Mouse (Mus musculus) skeletal muscle tissue, postnatal 0 days (tissue): ENCODE results near the gene Rhobtb1. TPM values are rescaled to one million over a fixed set of nuclear protein-coding genes. Genes with fewer than 3 reads are reported as not detected.

Source experiments
- polyA plus RNA-seq: library from polyadenylated mRNA; unstranded; fragments of >200 nt; fragmentation: Nextera tagmentation; extraction: Ambion mirVana; gene quantifications from 2 replicates; pipeline ENCODE4 v1.2.1, GENCODE M21; 2015

Rhobtb1 gene
- polyA plus RNA-seq = 20.5 and 21.7 TPM in 2 replicates

DNA sequence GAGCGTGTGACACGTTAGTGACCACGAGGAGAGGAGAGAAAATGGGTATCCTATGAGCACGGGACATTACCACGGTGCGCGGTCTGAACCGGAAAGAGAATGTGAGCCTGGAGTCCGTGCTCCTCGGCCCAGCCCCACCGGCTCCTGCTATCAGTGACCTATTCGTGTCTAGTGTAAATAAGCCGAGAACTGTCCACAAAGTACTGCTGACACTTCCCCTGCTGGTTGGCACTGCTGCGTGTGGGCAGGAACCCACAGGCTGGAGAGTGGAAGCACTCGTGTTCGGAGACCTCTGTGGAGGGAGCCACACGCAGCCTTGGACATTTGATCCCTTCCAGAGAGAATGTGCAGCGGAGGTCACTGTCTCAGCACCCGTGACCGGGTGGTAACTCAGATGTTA is at the start of gene Rhobtb1:
Rhobtb1 (plus strand) TSS at position 390 of the 400 bp plus-strand sequence.

DNA sequence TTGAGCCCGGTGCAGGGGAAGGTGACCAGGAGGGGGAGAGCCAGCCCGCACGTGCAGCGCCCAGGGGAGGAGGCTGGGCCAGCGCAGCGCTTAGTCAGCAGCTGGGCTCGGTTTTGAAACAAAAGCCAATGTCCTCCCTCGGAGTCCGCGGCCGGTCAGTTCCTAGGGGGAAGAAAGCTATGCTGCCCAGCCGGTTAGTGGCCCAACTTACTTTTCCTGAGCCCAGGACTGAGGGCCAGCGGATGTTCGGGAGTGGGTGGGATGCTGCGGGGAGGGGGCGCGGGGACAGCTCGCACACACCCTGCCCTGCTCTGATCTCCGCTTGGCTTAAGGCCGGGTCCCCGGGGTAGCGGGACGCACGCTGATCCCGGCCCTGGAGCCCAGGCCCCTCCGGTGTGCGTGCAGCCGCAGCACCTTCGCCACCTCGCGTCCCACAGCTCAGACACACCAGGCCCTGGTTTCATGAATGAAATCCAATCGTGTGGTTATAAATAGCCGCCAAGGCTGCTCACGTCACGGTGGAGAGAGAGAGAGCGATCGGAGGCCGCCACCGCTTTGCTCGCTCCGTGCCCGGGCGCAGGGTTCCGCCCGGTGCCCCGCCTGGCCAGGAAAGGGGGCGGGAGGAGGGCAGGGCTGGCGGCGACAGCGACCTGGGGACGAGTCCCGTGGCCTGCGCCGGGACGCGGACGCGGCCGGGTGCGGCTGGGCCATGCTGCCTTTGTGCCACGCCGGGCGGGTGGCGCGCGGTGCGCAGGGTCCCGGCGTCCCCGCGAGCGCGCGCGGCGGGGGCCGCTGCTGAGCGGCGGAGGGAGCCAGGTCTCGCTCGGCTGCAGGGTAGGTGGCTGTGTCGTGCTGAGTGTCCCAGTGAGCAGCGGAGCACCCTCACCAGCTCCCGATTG is 61.6 kb downstream of the Rhobtb1 start, which contains the start of gene A930033H14Rik:
A930033H14Rik (minus strand) TSS at position 557 of the 899 bp plus-strand sequence.

Other genes with a start within 250 kb of the Rhobtb1 start
- gene A930033H14Rik, start 61.7 kb downstream of the Rhobtb1 start, polyA plus RNA-seq = 3.0 and 3.9 TPM in 2 replicates
- 86.8 and 101 TPM in 2 replicates for gene Cdk1, start 201.5 kb downstream of the Rhobtb1 start, polyA plus RNA-seq
- 33.1 and 39.8 TPM in 2 replicates for gene Ank3, start 247.3 kb downstream of the Rhobtb1 start, polyA plus RNA-seq